Mouse (Mus musculus) stomach, postnatal 0 days (tissue): ENCODE measurements around the gene Ptprq.

Experiments
- CTCF ChIP-seq: IDR thresholded peaks from 2 replicates; pipeline ENCODE4 v1.5.1; 2016; ENCODE audit warnings: antibody characterized with exemption, low read depth, mild to moderate bottlenecking, moderate library complexity
- EP300 ChIP-seq: optimal IDR thresholded peaks from 2 replicates; pipeline ENCODE3; 2016; ENCODE audit warnings: antibody characterized with exemption

GRCm38 (mm10) chr10:107746717-107747116 lies 26.9 kb upstream of the Ptprq start:
- no peak for TF ChIP-seq CTCF
- no peak for TF ChIP-seq EP300
